Mouse (Mus musculus) thymus, adult 2 months (tissue): Measurements from ENCODE around the gene Ndrg2. TPM values are rescaled to one million over a fixed set of nuclear protein-coding genes. Genes with fewer than 3 reads are reported as not detected.
A peak's percentile ranks its signal among the peaks of the same experiment; 100 is the strongest.
"Not testable (repeated sequence)": the region's sequence is repeated elsewhere in the genome, so short reads cannot be mapped to it uniquely, and the experiment has no call there.

Experiments used
- DNase-seq: peaks from one replicate; pipeline ENCODE4 v3.0.0; 2021
- H3K27ac ChIP-seq: fragments of 200-500 bp; 2 replicates; pipeline ENCODE4 v1.5.1; 2012; ENCODE audit warnings: low read length, control low read depth; ENCODE audit not compliant: control insufficient read depth, insufficient read depth
- H3K27me3 ChIP-seq: fragments of 200-500 bp; 2 replicates; pipeline ENCODE4 v1.6.1; 2012; ENCODE audit warnings: mild to moderate bottlenecking, low read length, moderate library complexity, mixed read lengths; ENCODE audit not compliant: control insufficient read depth, insufficient read depth
- H3K36me3 ChIP-seq: fragments of 200-500 bp; 2 replicates; pipeline ENCODE4 v1.6.1; 2012; ENCODE audit warnings: mild to moderate bottlenecking, low read length, moderate library complexity; ENCODE audit not compliant: control insufficient read depth, insufficient read depth
- H3K4me1 ChIP-seq: fragments of 200-500 bp; replicated peaks from 2 replicates; pipeline ENCODE4 v1.6.1; 2012; ENCODE audit warnings: low read length; ENCODE audit not compliant: control insufficient read depth, insufficient read depth
- H3K4me3 ChIP-seq: fragments of 200-500 bp; 2 replicates; pipeline ENCODE4 v1.5.1; 2012; ENCODE audit warnings: mild to moderate bottlenecking, low read length, control low read depth, moderate library complexity; ENCODE audit not compliant: control insufficient read depth, insufficient read depth
- CTCF ChIP-seq: fragments of 200-500 bp; IDR thresholded peaks from 2 replicates; pipeline ENCODE4 v1.5.1; 2012; ENCODE audit warnings: mild to moderate bottlenecking, control low read depth, low read length, moderate library complexity, borderline replicate concordance; ENCODE audit not compliant: control insufficient read depth, poor library complexity, insufficient read depth; ENCODE audit errors: extremely low read depth
- POLR2A ChIP-seq: fragments of 200-500 bp; IDR thresholded peaks from 2 replicates; pipeline ENCODE4 v1.6.1; 2012; ENCODE audit warnings: mild to moderate bottlenecking, low read length, control low read depth, moderate library complexity; ENCODE audit not compliant: control insufficient read depth, poor library complexity, insufficient read depth; ENCODE audit errors: extremely low read depth
- WGBS: fragments of 180-500 bp; shearing (Covaris S2); methylation state at CpG from one replicate; pipeline ENCODE4 v1.1.7; 2018; 5-methylcytosine and 5-hydroxymethylcytosine counted together
- polyA plus RNA-seq: library from polyadenylated mRNA; depleted of rRNA; stranded (reverse); fragments of >200 nt; gene quantifications from 2 replicates; pipeline ENCODE4 v1.2.3, GENCODE M21; 2012

Gene Ndrg2
- polyA plus RNA-seq, 1 experiment = 178 TPM

- H3K4me3 ChIP-seq = no peak overlapping the region
- no peak for DNase-seq
- no peak for TF ChIP-seq POLR2A
- no peak for TF ChIP-seq CTCF
- H3K36me3 ChIP-seq = no peaks in the 10 kb centered on the region
- no peaks in the 10 kb centered on the region for H3K27me3 ChIP-seq
- H3K27ac ChIP-seq = no peak overlapping the region
- H3K4me1 ChIP-seq = no peaks in the 10 kb centered on the region
- 96% methylated on average over 9 of the region's 9 CpGs for WGBS
Measured at GRCm38 (mm10) chr14:51939005-51939404, 25.0 kb upstream of the Ndrg2 start.

- no peak overlapping the region for H3K4me3 ChIP-seq
- DNase-seq = no peak
- no peaks in the 10 kb centered on the region for H3K27me3 ChIP-seq
- 81% methylated on average over 10 of the region's 10 CpGs for WGBS
- TF ChIP-seq CTCF (no peak), POLR2A (no peak)
- no peaks in the 10 kb centered on the region for H3K36me3 ChIP-seq
- H3K27ac ChIP-seq = no peak overlapping the region
- H3K4me1 ChIP-seq = no peaks in the 10 kb centered on the region
Measured at GRCm38 (mm10) chr14:51932092-51933020, 18.4 kb upstream of the Ndrg2 start.

GRCm38 (mm10) chr14:51930824-51931223, 16.9 kb upstream of the Ndrg2 start:
- Histone ChIP-seq H3K27ac (no peak overlapping the region), H3K27me3 (no peaks in the 10 kb centered on the region), H3K4me3 (no peak overlapping the region), H3K36me3 (no peaks in the 10 kb centered on the region), H3K4me1 (no peaks in the 10 kb centered on the region)
- TF ChIP-seq CTCF (no peak), POLR2A (no peak)
- DNase-seq = peak; percentile 55
- 42% methylated on average over 5 of the region's 5 CpGs for WGBS

GRCm38 (mm10) chr14:51929968-51930367, 16.0 kb upstream of the Ndrg2 start:
- Histone ChIP-seq H3K27ac (no peak overlapping the region), H3K27me3 (no peaks in the 10 kb centered on the region), H3K4me1 (no peaks in the 10 kb centered on the region), H3K36me3 (no peaks in the 10 kb centered on the region), H3K4me3 (no peak overlapping the region)
- WGBS = 88% methylated on average over 9 of the region's 9 CpGs
- no peak for DNase-seq
- no peak for TF ChIP-seq POLR2A
- no peak for TF ChIP-seq CTCF

- no peak for DNase-seq
- H3K36me3 ChIP-seq = no peaks in the 10 kb centered on the region
- no peak overlapping the region for H3K4me3 ChIP-seq
- H3K4me1 ChIP-seq = no peaks in the 10 kb centered on the region
- H3K27me3 ChIP-seq = no peaks in the 10 kb centered on the region
- 93% methylated on average over 8 of the region's 8 CpGs for WGBS
- no peak for TF ChIP-seq CTCF
- TF ChIP-seq POLR2A = no peak
- H3K27ac ChIP-seq = no peak overlapping the region
Measured at GRCm38 (mm10) chr14:51929309-51929943, 15.5 kb upstream of the Ndrg2 start.

GRCm38 (mm10) chr14:51926930-51927329, 13.0 kb upstream of the Ndrg2 start:
- 97% methylated on average over 11 of the region's 11 CpGs for WGBS

More at GRCm38 (mm10) chr14:51926930-51927329, 13.0 kb upstream of the Ndrg2 start:
- not testable (repeated sequence) for H3K36me3 ChIP-seq, H3K4me1 ChIP-seq, H3K4me3 ChIP-seq, H3K27me3 ChIP-seq, H3K27ac ChIP-seq, DNase-seq
